Mouse (Mus musculus) liver, postnatal 0 days (tissue): ENCODE measurements around the gene Ntrk1.

Source experiments
- CTCF ChIP-seq: sonication (generic); IDR thresholded peaks from 2 replicates; pipeline ENCODE4 v1.5.1; 2016; ENCODE audit warnings: antibody characterized with exemption, low read depth
- EP300 ChIP-seq: IDR thresholded peaks from 2 replicates; pipeline ENCODE4 v1.6.1; 2016; ENCODE audit warnings: antibody characterized with exemption, low read depth, mild to moderate bottlenecking

DNA sequence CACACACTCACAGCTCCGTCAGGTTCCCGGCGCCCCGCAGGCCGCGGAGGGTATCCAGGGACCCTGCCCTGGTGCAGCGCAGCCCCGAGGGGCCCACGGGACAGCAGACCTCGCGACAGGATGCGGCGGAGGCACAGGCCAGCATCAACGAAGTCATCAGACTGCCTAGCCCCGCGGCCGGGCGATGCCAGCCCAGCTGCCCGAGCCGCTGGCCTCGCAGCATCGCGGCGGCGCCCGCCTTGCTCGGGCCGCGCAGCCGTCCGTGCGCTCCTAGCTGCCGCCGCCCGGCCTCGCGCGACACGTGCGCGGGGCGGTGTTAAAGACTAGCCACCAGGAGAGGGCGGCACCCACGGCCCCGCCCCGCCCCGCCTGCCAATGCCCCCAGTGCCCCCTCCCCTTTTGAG lies at the start of gene Ntrk1:
- TF ChIP-seq CTCF (no peak), EP300 (no peak)
